Mouse (Mus musculus) cerebellum, postnatal 10 days (tissue): ENCODE results near the gene Il34.
A peak's percentile ranks its signal among the peaks of the same experiment; 100 is the strongest.
"Not testable (repeated sequence)": the region's sequence is repeated elsewhere in the genome, so short reads cannot be mapped to it uniquely, and the experiment has no call there.

ENCODE experiments used
- DNase-seq, 2 experiments: peaks; one replicate each; pipeline ENCODE4 v3.0.0; 2021; ENCODE audit warnings: mixed read lengths in 2 of 2

Gene Il34

DNA sequence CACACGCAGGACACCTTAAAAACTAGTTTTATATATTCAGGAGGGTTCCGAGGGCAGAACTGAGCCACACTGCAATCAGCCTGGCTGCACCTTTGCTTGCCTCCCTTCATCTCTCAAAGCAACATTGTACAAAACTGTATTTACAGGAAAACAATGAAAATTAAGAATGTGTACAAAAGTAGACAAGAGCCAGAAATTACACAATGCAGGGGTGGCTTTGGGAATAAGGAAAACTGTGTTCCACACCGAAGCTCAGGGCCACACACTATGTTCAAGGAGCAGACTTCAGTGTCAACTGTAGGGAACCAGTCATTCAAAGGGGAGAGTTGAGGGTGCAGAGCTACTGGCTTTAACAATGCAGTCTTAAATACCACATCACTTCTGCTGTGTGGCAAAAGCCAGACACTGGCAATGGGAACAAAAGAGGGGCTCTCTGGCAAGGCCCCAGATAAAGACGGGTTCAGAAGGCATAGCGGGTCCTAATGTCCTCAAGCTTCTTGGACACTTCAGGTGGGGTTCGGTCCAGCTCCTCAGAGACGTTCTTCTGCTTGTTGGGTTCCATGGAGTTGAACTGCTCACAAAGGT is 4.8 kb upstream of the Il34 start:
- DNase-seq: no peak

DNA sequence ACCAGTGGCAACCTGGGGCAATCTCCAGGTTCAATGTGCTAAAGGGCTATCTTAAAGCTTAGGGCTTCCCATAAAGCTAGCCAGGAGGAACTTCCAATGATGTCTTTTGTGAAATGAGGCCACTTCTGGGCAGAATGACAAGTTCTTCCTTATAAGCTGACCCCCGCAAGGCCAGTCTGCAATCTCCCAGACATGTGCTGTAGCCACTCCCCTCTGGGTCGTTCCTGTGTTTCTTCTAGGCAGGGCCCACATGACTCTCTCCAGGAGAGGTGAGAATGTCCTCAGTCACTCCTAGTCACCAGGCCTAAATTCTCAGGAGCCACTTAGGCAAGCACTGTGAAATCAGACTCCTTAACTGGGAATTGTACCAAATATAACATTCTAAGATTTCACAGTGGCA is 4.1 kb upstream of the Il34 start:
- no peak for DNase-seq

DNA sequence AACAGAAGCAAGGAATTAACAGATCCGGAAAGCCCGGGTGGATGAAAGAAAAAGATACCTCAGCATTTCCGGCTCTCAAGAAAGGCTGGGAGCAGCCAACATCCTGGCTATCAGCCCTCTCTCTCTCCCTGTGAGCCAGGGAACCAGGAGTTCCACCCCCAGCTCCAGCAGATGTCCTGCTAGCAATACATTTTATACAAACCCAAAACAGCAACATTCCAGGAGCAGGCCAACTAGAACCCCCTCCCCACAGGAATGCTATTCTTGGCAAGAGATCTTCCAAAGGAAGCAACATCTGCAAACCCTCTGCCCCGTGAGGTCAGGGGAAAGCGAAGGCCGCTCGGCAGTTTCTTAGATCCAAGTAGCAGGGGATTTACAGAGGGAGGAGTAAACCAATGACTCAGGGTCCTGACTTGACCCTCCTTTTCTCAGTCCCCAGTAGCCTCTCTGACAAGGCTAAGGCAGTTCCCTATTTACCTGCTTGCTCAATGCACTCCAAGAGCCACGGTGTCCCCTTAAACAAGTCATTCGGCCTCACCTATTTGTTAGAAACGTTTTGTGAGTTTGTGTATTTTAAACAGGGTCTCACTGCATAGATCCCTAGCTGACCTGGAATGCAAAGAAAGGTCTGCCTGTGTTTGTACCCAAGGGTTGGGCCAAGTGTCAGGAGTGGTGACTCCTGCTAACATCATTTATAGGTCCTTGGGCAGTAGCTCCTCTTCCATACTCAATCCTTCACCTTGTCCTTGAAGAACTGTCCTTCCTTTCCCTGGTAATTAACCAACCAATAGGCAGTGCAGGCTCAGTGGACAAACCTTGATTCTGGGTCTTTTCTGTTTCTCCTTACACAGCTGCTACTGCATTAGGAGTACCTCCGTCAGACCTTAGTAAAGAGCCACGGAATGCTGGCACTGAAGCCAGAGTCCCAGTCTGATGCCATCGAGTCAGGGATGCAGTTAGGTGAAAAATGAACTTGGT is 3.1 kb upstream of the Il34 start:
- no peak for DNase-seq

DNA sequence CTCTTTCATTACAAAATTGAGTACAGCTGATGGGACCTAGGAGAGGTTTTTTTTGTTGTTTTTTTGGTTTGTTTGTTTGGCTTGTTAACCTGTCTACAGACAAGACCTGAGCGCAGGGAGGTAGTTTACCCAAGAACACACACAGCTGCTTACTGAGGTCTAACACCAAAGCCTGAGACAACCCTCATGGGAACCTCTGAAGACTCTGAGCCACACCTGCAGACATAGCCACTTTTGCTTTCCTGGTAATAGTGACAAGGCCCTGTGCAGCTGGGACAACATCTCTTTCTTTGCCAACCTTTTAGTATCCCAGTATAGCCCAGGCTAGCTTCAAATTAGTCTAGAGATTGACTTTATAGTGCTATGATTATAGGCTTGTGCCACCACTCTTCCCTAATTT is 422 bp upstream of the Il34 start:
- DNase-seq: no peak

DNA sequence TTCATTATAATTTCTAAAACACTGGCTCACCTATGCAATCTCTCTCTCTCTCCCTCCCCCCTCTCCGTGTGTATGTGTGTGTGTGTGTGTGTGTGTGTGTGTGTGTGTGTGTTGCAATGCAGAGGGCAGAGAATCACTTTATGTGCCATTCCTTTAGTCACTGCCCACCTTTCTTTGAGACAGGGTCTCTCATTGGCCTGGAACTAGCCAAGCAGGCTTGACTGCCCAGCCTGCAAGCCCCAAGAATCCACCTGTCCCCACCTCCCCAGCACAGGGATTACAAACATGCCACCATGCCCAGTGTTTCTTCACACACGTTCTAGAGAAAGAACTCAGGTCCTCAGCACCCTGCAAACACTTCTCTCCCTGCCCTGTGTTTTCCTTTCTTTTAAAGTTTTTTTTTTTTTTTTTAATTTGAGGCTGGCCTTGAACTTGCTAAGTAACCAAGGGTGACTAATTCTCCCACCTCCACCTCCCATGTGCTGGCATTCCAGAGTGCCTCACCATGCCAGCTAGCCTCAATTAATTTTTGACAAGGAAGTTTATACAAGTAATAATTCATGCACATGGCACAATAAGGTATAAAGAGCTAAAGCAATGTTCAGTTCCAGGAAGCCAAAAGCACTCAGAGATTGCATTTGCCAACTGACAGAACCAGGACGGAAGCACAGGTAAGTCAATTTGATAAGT is 754 bp downstream of the Il34 start:
- DNase-seq: no peak

DNA sequence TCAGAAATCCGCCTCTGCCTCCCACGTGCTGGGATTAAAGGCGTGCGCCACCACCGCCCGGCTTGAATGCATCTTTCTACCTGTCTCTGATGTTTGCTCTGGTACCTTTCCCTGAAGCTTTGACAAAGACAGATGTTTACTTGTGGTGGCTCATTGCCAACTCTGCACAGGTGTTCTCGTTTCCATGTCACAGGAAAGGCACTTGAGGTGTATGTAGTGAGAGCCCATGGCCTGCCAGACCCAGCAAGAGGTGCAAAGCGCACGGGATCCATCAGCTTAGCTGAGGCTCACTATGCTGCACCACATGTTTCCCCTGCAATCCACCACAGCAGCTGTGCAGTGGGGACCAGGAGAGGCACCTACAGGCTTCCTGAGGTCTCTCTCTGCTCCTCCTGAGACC is 1.9 kb downstream of the Il34 start:
- no peak for DNase-seq

DNA sequence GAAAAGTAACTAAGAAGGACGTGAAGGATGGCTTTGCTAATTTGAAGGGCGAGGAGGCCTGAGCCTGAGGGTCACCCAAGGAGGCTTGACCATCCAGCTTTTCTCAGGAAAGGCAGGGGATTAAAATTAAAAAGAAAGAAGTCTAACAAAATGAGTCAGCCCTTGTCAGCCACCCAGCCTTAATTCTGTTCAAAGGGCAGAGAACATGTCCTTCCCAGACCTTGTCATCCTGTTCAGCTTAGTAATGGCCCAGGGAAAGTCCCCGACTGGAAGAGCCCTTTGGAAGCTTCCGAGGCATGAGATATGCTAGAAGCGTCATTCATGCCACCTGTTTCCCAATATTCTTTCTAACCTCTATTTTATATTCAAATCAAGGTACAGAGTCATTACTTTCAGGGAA is 2.7 kb downstream of the Il34 start:
- no peak for DNase-seq

DNA sequence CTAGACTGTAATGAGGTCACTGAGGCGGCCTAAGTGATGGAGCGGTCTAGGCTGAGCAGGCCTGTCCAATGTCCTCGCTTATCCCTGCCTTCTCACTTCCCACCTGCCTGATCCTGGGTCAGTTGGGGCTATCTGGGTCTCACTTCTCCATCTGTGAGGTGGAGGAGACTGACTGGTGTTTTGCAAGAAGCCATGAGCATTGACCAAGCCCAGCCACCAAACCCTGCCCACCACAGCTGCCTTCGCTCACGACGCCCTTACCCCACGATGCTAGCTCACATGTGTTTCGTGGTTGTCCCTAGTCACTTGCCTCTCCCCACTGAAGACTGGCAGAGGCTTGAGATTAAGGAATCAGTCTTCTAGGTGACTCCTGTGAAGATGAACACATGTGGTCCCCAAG is 8.6 kb downstream of the Il34 start:
- no peak for DNase-seq

DNA sequence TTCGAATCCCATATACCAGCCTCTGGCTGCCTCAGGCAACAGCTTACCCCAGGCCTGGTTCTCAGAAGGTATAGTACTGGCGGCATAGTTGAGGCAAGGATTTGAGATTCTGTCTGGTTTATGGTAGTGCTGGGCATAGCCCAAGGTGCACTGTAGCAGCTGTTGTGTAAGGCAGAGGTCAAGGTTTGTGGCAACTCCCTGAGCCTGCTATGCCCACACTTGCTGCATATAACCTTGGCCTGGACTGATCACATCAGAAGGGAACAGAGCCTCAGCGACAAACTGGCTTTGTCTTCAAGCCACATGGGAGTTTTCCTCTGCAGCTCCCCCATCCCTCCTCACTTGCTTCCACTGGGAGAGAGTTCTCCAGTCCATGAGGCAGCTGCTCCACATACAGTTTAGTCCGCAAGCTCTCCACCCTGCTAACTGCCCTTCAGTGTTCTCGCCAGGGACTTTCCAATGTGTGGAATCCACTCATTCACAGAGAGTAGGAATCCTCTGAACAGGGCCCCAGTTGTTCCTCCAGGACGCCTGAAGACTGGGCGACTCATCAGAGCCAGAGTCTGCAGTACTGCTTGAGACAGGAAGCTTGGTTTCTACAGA is 11.3 kb downstream of the Il34 start:
- no peak for DNase-seq

DNA sequence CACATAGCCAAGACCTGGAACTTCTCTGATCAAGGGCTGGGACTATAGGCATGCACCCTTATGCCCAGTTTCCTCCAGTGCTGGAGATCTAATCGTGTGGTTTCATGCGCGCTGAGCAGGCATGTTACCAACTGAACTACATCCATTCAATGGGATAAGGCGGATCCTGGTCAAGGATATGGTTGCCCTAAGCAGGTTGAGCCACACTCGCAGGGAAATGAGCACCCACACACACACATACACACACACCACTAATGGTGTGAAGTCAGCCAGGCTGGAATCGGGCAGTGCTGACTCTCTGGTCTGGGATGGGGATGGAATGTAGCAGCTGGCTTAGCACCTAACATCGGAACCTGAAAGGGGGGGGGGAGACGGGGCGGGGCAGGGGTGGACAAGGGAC is 11.8 kb downstream of the Il34 start:
- no peak for DNase-seq

DNA sequence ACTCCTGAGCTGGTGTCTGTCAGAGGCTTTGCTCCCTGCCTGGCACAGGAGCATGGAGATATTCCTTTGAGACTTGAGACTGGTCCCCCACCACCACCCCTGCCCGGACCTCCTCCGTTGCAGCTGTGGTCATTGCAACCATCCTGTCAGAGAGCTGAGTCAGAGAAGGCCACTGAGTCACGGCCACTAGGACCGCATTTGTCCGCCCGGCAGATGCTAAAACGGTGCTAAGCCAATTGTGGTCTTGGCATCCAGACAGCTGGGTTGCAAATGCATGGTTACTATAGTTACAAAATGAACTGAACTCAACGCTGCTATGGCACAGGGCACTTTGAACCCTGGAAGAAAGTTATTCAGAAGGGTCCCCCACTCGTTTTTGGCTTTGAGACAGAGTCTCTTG is 12.2 kb downstream of the Il34 start:
- DNase-seq: peak in 1 of 2 experiments; percentile 6

DNA sequence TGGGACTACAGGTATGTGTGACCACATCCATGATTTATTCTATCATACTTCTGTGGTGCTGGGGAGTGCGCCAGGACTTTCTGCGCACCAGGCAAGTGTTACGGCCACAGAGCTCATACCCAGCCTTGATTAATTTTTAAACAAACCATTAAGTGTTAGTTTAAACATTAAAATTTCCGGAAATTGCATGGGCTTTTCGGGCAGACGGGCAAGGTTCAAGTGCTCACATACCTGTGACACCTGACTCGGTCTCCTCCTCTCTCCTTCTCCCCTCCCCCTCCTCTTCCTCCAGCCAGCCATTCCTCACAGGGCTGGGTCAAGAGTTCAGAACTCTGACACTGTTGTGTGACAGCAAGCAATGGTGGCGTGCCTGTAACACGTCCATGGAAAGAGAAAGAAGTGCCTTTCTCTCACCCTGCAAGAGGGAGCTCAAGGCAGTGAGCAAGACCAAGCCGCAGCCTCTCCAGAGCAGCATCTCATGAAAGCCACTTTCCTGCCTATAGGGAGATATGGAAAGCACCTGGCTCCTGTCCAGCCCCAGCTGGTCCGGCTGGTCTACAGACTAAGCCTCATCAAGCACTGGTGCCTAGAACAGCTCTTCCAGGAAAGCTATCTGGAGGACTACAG is 13.0 kb downstream of the Il34 start:
- peak; percentile 75 to 79 for DNase-seq

DNA sequence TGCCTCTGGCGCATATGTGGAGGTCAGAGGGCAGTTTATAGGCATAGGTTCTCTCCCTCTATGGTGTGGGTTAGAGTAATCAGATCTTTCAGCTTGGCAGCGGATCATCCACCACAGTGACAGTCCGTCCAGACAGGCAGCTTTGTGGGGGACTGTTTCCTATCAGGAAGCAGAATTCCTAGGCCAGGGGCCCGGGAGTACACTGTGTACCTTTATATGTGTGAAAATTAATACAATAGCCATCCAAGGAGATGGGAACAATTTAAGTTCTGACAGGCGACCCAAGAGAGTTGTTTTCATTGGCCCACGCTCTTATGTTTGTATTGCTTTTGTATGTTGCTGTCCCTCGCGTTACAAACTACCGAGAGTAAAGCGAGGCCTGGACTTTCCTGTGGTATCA is 14.6 kb downstream of the Il34 start:
- DNase-seq: no peak

DNA sequence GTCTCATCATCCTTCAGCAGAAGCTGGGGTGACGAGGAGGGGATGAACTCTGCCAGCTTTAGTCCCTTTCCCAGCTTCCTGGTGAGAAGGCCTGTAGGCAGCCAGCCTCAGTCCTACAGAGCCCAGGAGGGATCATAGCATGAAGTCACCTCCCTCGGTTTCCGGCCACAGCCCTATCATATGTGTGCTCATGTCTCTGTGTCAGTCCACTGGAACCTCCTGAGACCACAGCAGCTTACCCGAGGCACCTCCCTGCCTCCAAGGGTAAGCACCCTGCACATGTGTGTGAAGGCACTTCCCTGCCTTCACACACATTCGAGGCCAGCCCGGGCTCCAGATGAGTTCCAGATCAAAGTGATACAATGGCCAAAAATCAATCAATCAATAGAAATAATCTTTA is 15.5 kb downstream of the Il34 start:
- DNase-seq: no peak

DNA sequence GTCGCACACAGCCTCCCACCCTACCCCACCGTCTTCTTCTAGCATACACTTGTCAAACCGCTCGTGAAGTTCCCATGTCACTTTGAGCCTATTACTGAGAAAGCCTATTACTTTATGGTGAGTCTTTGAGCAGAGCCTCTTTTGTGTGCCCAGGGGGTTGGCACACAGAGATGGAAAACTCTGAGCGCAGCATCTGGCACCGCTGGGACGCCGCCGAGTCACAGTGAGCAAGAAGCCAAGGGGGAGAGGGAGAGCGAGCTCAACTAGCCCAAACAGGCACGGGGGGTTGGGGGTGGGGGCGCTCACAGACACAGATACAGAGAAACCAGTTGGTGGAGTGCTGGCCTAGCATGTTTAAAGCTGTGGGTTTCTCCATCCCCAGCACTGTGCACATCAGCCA is 16.2 kb downstream of the Il34 start:
- DNase-seq: peak; percentile 41 to 50

DNA sequence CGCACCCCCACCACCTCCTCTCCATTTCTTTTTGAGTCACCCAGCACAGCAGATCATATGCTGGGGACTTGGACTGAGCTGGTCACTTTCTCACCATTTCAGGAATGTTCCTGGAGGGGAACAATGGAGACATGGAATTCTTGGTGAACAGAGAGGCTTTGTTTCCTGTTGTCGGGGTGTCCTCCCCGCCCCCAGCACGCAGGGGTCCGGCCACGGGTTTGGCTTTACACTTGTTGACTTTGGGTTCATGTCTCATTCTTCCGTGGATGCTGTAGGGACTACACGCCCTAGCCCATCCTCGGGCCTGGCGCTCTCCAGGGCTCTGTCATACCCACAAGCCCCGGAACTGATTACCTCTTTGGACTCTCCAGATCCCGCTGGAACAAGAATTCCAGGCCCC is 16.7 kb downstream of the Il34 start:
- DNase-seq: no peak

DNA sequence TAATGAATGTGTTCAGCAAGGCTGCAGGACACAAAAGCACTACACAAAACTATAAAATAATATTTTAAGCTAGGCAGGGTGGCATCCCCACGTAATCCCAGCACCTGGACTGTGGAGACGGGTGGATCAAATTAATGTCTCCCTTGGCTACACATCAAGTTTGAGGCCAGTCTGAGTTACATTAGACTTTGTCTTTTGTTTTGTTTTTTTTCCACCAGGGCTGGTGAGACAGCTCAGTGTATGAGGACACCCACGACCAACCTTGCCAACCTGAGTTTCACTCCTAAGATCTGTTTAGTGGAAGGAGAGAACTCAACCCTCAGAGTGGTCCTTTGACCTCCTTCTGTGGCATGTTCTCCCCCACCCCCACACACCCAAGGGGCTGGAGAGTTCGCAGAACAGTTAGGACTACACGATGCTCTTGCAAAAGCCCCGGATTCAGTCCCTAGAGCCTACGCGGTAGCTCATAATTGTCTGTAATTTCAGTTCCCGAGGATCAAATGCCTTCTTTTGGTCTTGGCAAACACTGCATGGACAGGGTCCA is 18.2 kb downstream of the Il34 start:
- no peak for DNase-seq

DNA sequence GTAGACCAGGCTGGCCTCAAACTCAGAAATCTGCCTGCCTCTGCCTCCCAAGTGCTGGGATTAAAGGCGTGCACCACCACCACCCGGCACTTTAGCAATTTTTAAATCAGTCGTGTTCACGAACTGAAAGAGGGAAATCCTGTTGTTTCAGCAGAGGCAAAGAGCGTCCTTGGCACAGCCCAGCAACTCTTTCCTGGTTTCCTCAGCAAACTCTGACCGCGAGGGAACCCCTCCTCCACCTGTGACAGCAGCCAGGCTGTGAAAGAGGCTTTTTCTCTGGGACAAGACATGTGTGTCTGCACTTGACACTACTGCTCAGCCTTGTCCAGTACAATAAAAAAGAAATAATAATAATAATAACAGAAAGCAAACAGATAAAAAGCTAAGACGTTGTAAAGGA is 18.8 kb downstream of the Il34 start:
- DNase-seq: no peak

DNA sequence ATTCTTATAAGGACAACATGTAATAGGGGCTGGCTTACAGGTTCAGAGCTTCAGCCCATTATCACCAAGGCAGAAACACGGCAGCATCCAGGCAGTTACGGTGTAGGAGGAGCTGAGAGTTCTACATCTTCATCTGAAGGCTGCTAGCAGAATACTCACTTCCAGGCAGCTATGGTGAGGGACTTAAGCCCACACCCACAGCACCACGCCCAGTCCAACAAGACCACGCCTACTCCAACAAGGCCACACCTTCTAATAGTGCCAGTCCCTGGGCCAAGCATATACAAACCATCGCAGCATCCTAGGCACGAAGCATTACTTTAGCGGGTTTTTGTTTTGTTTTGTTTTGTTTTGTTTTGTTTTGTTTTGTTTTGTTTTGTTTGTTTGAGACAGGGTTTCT is 19.2 kb downstream of the Il34 start:
- not testable (repeated sequence) for DNase-seq

DNA sequence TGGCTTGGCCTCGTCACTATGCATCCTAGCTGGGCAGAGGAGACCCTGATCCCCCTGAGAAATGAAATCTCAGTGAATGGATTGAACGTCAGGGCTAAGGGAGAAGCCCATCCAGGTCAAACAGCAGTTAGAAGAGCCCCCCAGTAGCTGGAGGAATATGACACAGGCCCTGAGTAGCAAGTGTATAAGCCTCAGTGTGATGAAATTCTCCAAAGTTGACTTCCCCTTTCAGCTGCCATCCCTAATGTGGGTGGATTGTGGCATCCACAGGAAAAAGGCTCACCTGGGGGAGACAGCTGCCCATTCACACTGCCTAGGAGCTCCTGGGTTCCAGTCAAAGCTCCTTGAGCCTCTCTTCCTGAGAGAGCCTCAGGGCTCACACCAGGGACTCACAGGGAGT is 20.4 kb downstream of the Il34 start:
- DNase-seq: no peak

DNA sequence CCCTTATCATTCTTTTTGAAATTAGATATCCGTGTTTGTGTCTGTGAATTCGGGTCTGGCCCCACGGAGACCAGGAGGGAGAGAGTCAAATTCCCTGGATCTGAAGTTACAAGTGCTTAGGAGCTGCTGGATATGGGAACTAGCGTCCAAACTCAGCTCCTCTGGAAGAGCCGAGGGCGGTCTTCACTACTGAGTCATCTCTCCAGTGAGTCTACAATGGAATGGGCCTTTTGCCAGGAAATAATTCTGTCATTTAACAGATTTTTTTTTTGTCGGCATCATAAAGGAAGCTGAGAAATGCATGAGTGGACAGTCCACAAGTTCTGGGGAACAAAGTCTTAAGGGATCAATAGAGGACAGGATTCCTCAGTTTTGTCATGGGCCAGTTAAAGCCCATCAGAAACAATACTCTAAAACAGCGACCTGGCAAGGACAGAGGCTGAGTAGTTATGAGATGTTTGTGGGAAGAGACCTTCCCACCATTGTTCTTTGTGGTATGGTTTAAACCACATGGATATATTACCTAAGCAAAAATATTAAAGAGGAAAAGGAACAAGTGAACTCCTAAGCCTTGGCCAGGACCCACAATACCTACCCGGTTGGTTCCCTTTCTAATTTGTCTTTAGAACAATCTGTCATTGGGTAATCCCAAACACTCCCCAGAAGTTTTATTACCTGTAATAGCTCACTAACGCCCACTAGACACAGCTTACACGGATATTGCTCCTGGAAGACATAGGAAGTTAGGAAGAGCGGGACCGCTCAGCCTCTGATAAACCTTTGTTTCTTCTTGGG is 25.6 kb downstream of the Il34 start:
- no peak for DNase-seq

DNA sequence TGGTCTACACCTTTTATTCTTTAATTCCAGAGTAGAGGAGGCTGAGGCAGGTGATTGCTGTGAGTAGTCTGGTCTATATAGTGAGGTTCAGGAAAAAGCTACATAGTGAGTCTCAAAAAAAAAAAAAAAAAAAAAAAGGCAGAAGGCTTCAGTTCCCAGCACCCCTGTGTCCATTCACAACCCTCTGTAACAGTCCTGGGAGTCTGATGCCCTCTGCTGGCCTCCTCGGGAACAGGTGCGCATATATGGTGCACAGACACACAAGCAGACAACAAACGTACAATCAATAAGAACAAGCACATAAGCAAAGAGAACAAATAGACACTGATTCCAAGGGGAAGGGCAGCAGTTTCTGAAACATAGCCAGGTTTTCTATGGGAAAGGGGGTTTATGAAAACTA is 29.4 kb downstream of the Il34 start:
- no peak for DNase-seq
